Mouse (Mus musculus): ENCODE results near the gene Chrd. TPM values are rescaled to one million over a fixed set of nuclear protein-coding genes. Genes with fewer than 3 reads are reported as not detected.

Chrd gene
- polyA plus RNA-seq, 1 experiment from 2014 or later, result 4.5 TPM

DNA sequence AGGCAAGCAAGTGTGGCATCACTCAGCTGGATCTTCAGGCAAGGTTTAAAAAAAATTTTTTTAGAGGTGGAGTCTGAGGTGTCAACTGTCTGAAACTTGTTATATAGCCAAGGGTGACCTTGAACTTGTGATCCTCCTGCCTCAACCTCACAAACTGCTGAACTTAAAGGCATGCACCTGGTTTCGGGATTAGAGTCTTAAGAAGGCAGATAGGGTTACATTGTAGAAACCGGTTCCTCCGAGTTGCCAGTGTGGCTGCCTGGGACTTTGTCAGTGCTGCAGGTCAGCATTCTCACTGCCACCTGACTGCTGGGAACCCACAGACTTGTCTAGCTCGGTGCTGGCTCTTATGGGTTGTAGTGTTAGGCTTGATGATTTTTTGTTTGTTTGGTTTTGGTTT, 9.7 kb upstream of the Chrd start:
- no peak overlapping the region for H3K4me2 ChIP-seq (replicated peaks; ENCODE audit: low read depth, low read length)
- peaks cover 6% of the 10 kb centered on the region; the same call in 1 of the 2 replicates for H3K4me1 ChIP-seq (ENCODE audit: control insufficient read depth, insufficient read depth, low read length)
- 0 out of 2 replicates have a peak, but pooled peaks cover 4% of the 10 kb centered on the region for H3K36me3 ChIP-seq (ENCODE audit: control insufficient read depth, insufficient read depth, low read length)
- no peak overlapping the region for H3K4me3 ChIP-seq (ENCODE audit: low read depth, low read length)
- no peaks in the 10 kb centered on the region for H3K27me3 ChIP-seq (ENCODE audit: control insufficient read depth, insufficient read depth, low read length)
- ATAC-seq (ENCODE audit: insufficient number of reproducible peaks, insufficient read depth, low FRiP score, low read depth), result no peak
- 37% methylated on average over 4 of the region's 4 CpGs for WGBS
- H3K9ac ChIP-seq (replicated peaks; ENCODE audit: low read depth, low read length), result no peak overlapping the region
- no peaks in the 10 kb centered on the region for H3K9me3 ChIP-seq (ENCODE audit: control insufficient read depth, low read depth, low read length)
- no peak overlapping the region for H3K27ac ChIP-seq (ENCODE audit: low read length)

GRCm38 (mm10) chr16:20724338-20724748, 8.6 kb upstream of the Chrd start:
- Histone ChIP-seq H3K27ac (ENCODE audit: low read length) (no peak overlapping the region), H3K9ac (replicated peaks; ENCODE audit: low read depth, low read length) (no peak overlapping the region), H3K4me3 (ENCODE audit: low read depth, low read length) (no peak overlapping the region), H3K36me3 (ENCODE audit: control insufficient read depth, insufficient read depth, low read length) (0 out of 2 replicates have a peak, but pooled peaks cover 4% of the 10 kb centered on the region), H3K4me2 (replicated peaks; ENCODE audit: low read depth, low read length) (no peak overlapping the region), H3K27me3 (ENCODE audit: control insufficient read depth, insufficient read depth, low read length) (no peaks in the 10 kb centered on the region), H3K4me1 (ENCODE audit: control insufficient read depth, insufficient read depth, low read length) (no peaks in the 10 kb centered on the region), H3K9me3 (ENCODE audit: control insufficient read depth, low read depth, low read length) (no peaks in the 10 kb centered on the region)
- WGBS, result 35% methylated on average over 5 of the region's 5 CpGs
- ATAC-seq (ENCODE audit: insufficient number of reproducible peaks, insufficient read depth, low FRiP score, low read depth), result peak; percentile 87; the same call in 1 of the 2 replicates

DNA sequence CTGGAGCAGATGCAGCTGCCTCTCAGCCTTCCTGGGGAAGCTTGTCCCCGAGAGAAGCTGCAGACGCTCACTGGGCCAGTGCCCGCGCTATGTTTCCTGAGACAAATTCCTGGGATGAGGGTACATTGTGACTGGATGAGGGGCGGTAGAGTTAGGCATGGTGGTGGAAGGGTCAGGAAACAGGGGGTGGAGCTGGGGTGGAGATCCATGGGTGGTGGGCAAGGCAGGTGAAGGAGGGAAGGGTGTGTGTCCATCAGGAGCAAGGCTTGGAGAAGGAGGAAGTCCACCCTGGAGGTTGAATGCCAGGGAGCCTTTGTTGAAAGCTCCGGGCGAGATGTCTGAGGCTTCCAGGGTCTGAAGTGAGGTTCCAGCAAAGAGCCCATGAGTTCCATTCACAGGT, 7.6 kb upstream of the Chrd start:
- no peaks in the 10 kb centered on the region for H3K27me3 ChIP-seq (ENCODE audit: control insufficient read depth, insufficient read depth, low read length)
- H3K4me1 ChIP-seq (ENCODE audit: control insufficient read depth, insufficient read depth, low read length), result no peaks in the 10 kb centered on the region
- H3K9me3 ChIP-seq (ENCODE audit: control insufficient read depth, low read depth, low read length), result no peaks in the 10 kb centered on the region
- ATAC-seq (ENCODE audit: insufficient number of reproducible peaks, insufficient read depth, low FRiP score, low read depth), result no peak
- H3K4me2 ChIP-seq (replicated peaks; ENCODE audit: low read depth, low read length), result no peak overlapping the region
- 77% methylated on average over 7 of the region's 7 CpGs for WGBS
- no peak overlapping the region for H3K9ac ChIP-seq (replicated peaks; ENCODE audit: low read depth, low read length)
- no peak overlapping the region for H3K4me3 ChIP-seq (ENCODE audit: low read depth, low read length)
- 0 out of 2 replicates have a peak, but pooled peaks cover 4% of the 10 kb centered on the region for H3K36me3 ChIP-seq (ENCODE audit: control insufficient read depth, insufficient read depth, low read length)
- H3K27ac ChIP-seq (ENCODE audit: low read length), result no peak overlapping the region

GRCm38 (mm10) chr16:20725750-20726149, 7.2 kb upstream of the Chrd start:
- Histone ChIP-seq H3K36me3 (ENCODE audit: control insufficient read depth, insufficient read depth, low read length) (0 out of 2 replicates have a peak, but pooled peaks cover 4% of the 10 kb centered on the region), H3K4me1 (ENCODE audit: control insufficient read depth, insufficient read depth, low read length) (no peaks in the 10 kb centered on the region), H3K4me2 (replicated peaks; ENCODE audit: low read depth, low read length) (no peak overlapping the region), H3K27me3 (ENCODE audit: control insufficient read depth, insufficient read depth, low read length) (no peaks in the 10 kb centered on the region), H3K9ac (replicated peaks; ENCODE audit: low read depth, low read length) (no peak overlapping the region), H3K27ac (ENCODE audit: low read length) (no peak overlapping the region), H3K4me3 (ENCODE audit: low read depth, low read length) (no peak overlapping the region), H3K9me3 (ENCODE audit: control insufficient read depth, low read depth, low read length) (no peaks in the 10 kb centered on the region)
- no peak for ATAC-seq (ENCODE audit: insufficient number of reproducible peaks, insufficient read depth, low FRiP score, low read depth)
- WGBS, result 78% methylated on average over 4 of the region's 4 CpGs

GRCm38 (mm10) chr16:20726384-20726783, 6.5 kb upstream of the Chrd start:
- Histone ChIP-seq H3K27me3 (ENCODE audit: control insufficient read depth, insufficient read depth, low read length) (no peaks in the 10 kb centered on the region), H3K27ac (ENCODE audit: low read length) (no peak overlapping the region), H3K4me2 (replicated peaks; ENCODE audit: low read depth, low read length) (no peak overlapping the region), H3K36me3 (ENCODE audit: control insufficient read depth, insufficient read depth, low read length) (0 out of 2 replicates have a peak, but pooled peaks cover 4% of the 10 kb centered on the region), H3K4me3 (ENCODE audit: low read depth, low read length) (no peak overlapping the region), H3K4me1 (ENCODE audit: control insufficient read depth, insufficient read depth, low read length) (no peaks in the 10 kb centered on the region), H3K9me3 (ENCODE audit: control insufficient read depth, low read depth, low read length) (no peaks in the 10 kb centered on the region), H3K9ac (replicated peaks; ENCODE audit: low read depth, low read length) (no peak overlapping the region)
- 67% methylated on average over 1 of the region's 1 CpGs for WGBS
- no peak for ATAC-seq (ENCODE audit: insufficient number of reproducible peaks, insufficient read depth, low FRiP score, low read depth)

- ATAC-seq (ENCODE audit: insufficient number of reproducible peaks, insufficient read depth, low FRiP score, low read depth), result no peak
- no peaks in the 10 kb centered on the region for H3K9me3 ChIP-seq (ENCODE audit: control insufficient read depth, low read depth, low read length)
- H3K27me3 ChIP-seq (ENCODE audit: control insufficient read depth, insufficient read depth, low read length), result peaks cover 14% of the 10 kb centered on the region
- no peak overlapping the region for H3K27ac ChIP-seq (ENCODE audit: low read length)
- H3K4me3 ChIP-seq (ENCODE audit: low read depth, low read length), result no peak overlapping the region
- peaks cover 8% of the 10 kb centered on the region; the same call in 1 of the 2 replicates for H3K4me1 ChIP-seq (ENCODE audit: control insufficient read depth, insufficient read depth, low read length)
- 30% methylated on average over 5 of the region's 5 CpGs for WGBS
- no peaks in the 10 kb centered on the region for H3K36me3 ChIP-seq (ENCODE audit: control insufficient read depth, insufficient read depth, low read length)
- H3K4me2 ChIP-seq (replicated peaks; ENCODE audit: low read depth, low read length), result no peak overlapping the region
- no peak overlapping the region for H3K9ac ChIP-seq (replicated peaks; ENCODE audit: low read depth, low read length)
Observed at GRCm38 (mm10) chr16:20730293-20730711, 2.6 kb upstream of the Chrd start.

- Histone ChIP-seq H3K9ac (replicated peaks; ENCODE audit: low read depth, low read length) (no peak overlapping the region), H3K4me3 (ENCODE audit: low read depth, low read length) (no peak overlapping the region), H3K4me2 (replicated peaks; ENCODE audit: low read depth, low read length) (no peak overlapping the region), H3K27me3 (ENCODE audit: control insufficient read depth, insufficient read depth, low read length) (peaks cover 15% of the 10 kb centered on the region), H3K9me3 (ENCODE audit: control insufficient read depth, low read depth, low read length) (no peaks in the 10 kb centered on the region), H3K4me1 (ENCODE audit: control insufficient read depth, insufficient read depth, low read length) (peaks cover 8% of the 10 kb centered on the region; the same call in 1 of the 2 replicates), H3K36me3 (ENCODE audit: control insufficient read depth, insufficient read depth, low read length) (no peaks in the 10 kb centered on the region), H3K27ac (ENCODE audit: low read length) (no peak overlapping the region)
- WGBS, result 65% methylated on average over 5 of the region's 5 CpGs
- no peak for ATAC-seq (ENCODE audit: insufficient number of reproducible peaks, insufficient read depth, low FRiP score, low read depth)
Observed at GRCm38 (mm10) chr16:20731688-20732087, 1.2 kb upstream of the Chrd start.

GRCm38 (mm10) chr16:20732251-20732924, 539 bp upstream of the Chrd start:
- under 1% methylated on average over 28 of the region's 30 CpGs for WGBS
- no peaks in the 10 kb centered on the region for H3K36me3 ChIP-seq (ENCODE audit: control insufficient read depth, insufficient read depth, low read length)
- peaks cover 8% of the 10 kb centered on the region; the same call in 1 of the 2 replicates for H3K4me1 ChIP-seq (ENCODE audit: control insufficient read depth, insufficient read depth, low read length)
- no peaks in the 10 kb centered on the region for H3K9me3 ChIP-seq (ENCODE audit: control insufficient read depth, low read depth, low read length)
- H3K4me3 ChIP-seq (ENCODE audit: low read depth, low read length), result peak overlapping the region; percentile 63
- H3K27ac ChIP-seq (ENCODE audit: low read length), result peak overlapping the region; percentile 80
- peak overlapping the region; percentile 65 for H3K9ac ChIP-seq (replicated peaks; ENCODE audit: low read depth, low read length)
- peak overlapping the region; percentile 98 for H3K4me2 ChIP-seq (replicated peaks; ENCODE audit: low read depth, low read length)
- peak; percentile 58 for ATAC-seq (ENCODE audit: insufficient number of reproducible peaks, insufficient read depth, low FRiP score, low read depth)
- H3K27me3 ChIP-seq (ENCODE audit: control insufficient read depth, insufficient read depth, low read length), result peaks cover 15% of the 10 kb centered on the region
